Mouse (Mus musculus): ENCODE data around the gene Spry1. TPM values are rescaled to one million over a fixed set of nuclear protein-coding genes. Genes with fewer than 3 reads are reported as not detected.
A peak's percentile ranks its signal among the peaks of the same experiment; 100 is the strongest.

Gene Spry1
- polyA plus RNA-seq, 1 experiment = 20.6 TPM

GRCm38 (mm10) chr3:37608926-37609325 lies 30.8 kb upstream of the Spry1 start:
- Histone ChIP-seq H3K79me2 (ENCODE audit: control insufficient read depth, insufficient read depth) (no peaks in the 10 kb centered on the region), H3K36me3 (ENCODE audit: control insufficient read depth, insufficient read depth) (no peaks in the 10 kb centered on the region), H3ac (ENCODE audit: control insufficient read depth, insufficient read length) (no peak overlapping the region), H3K27me3 (ENCODE audit: control insufficient read depth, insufficient read depth, insufficient read length) (no peaks in the 10 kb centered on the region), H3K4me2 (ENCODE audit: low read depth) (no peak overlapping the region), H3K4me3 (no peak overlapping the region)
- TF ChIP-seq TCF12 (IDR thresholded peaks at IDR 0.05; ENCODE audit: insufficient read depth, poor library complexity, severe bottlenecking) (no peak), POLR2AphosphoS2 (IDR thresholded peaks at IDR 0.05; ENCODE audit: insufficient read length, low read depth) (no peak), POLR2A (IDR thresholded peaks at IDR 0.05; ENCODE audit: insufficient read length, low read depth) (no peak), USF1 (IDR thresholded peaks at IDR 0.05; ENCODE audit: low read depth) (no peak), CEBPB (IDR thresholded peaks at IDR 0.05; ENCODE audit: insufficient read depth, poor library complexity, severe bottlenecking) (no peak), MAX (IDR thresholded peaks at IDR 0.05; ENCODE audit: low read depth) (no peak), MYOG (IDR thresholded peaks at IDR 0.05; ENCODE audit: control insufficient read depth in 1 of 3, insufficient read depth in 1 of 3, insufficient read length in 2 of 3, low read depth in 2 of 3) (no peak), MYOD1 (IDR thresholded peaks at IDR 0.05; ENCODE audit: control insufficient read depth in 1 of 3, insufficient read length in 2 of 3, low read depth in 2 of 3) (no peak), SRF (IDR thresholded peaks at IDR 0.05; ENCODE audit: control insufficient read depth, insufficient read length, low read depth) (no peak), REST (IDR thresholded peaks at IDR 0.05; ENCODE audit: insufficient read depth, insufficient read length) (no peak), E2F4 (IDR thresholded peaks at IDR 0.05; ENCODE audit: insufficient read depth) (no peak), TCF3 (IDR thresholded peaks at IDR 0.05; ENCODE audit: insufficient read length, low read depth) (no peak)

- Histone ChIP-seq H3K4me2 (ENCODE audit: low read depth) (no peak overlapping the region), H3K79me2 (ENCODE audit: control insufficient read depth, insufficient read depth) (no peaks in the 10 kb centered on the region), H3ac (ENCODE audit: control insufficient read depth, insufficient read length) (no peak overlapping the region), H3K27me3 (ENCODE audit: control insufficient read depth, insufficient read depth, insufficient read length) (no peaks in the 10 kb centered on the region), H3K36me3 (ENCODE audit: control insufficient read depth, insufficient read depth) (no peaks in the 10 kb centered on the region), H3K4me3 (no peak overlapping the region)
- TF ChIP-seq SRF (IDR thresholded peaks at IDR 0.05; ENCODE audit: control insufficient read depth, insufficient read length, low read depth) = no peak
- TF ChIP-seq MYOD1 (IDR thresholded peaks at IDR 0.05; ENCODE audit: control insufficient read depth in 1 of 3, insufficient read length in 2 of 3, low read depth in 2 of 3) = peak in 2 of 3 experiments; percentile 11 to 27
- no peak for TF ChIP-seq POLR2AphosphoS2 (IDR thresholded peaks at IDR 0.05; ENCODE audit: insufficient read length, low read depth)
- TF ChIP-seq REST (IDR thresholded peaks at IDR 0.05; ENCODE audit: insufficient read depth, insufficient read length) = no peak
These were observed 29.1 kb upstream of the Spry1 start for GRCm38 (mm10) chr3:37610670-37611069.

GRCm38 (mm10) chr3:37613722-37614121 lies 26.0 kb upstream of the Spry1 start:
- Histone ChIP-seq H3K27me3 (ENCODE audit: control insufficient read depth, insufficient read depth, insufficient read length) (no peaks in the 10 kb centered on the region), H3K36me3 (ENCODE audit: control insufficient read depth, insufficient read depth) (no peaks in the 10 kb centered on the region), H3ac (ENCODE audit: control insufficient read depth, insufficient read length) (no peak overlapping the region), H3K79me2 (ENCODE audit: control insufficient read depth, insufficient read depth) (no peaks in the 10 kb centered on the region), H3K4me3 (no peak overlapping the region), H3K4me2 (ENCODE audit: low read depth) (no peak overlapping the region)
- no peak for TF ChIP-seq TCF12 (IDR thresholded peaks at IDR 0.05; ENCODE audit: insufficient read depth, poor library complexity, severe bottlenecking)
- TF ChIP-seq CEBPB (IDR thresholded peaks at IDR 0.05; ENCODE audit: insufficient read depth, poor library complexity, severe bottlenecking) = no peak
- no peak for TF ChIP-seq TCF3 (IDR thresholded peaks at IDR 0.05; ENCODE audit: insufficient read length, low read depth)
- no peak for TF ChIP-seq MAX (IDR thresholded peaks at IDR 0.05; ENCODE audit: low read depth)
- TF ChIP-seq USF1 (IDR thresholded peaks at IDR 0.05; ENCODE audit: low read depth) = no peak
- no peak for TF ChIP-seq POLR2A (IDR thresholded peaks at IDR 0.05; ENCODE audit: insufficient read length, low read depth)
- no peak for TF ChIP-seq SRF (IDR thresholded peaks at IDR 0.05; ENCODE audit: control insufficient read depth, insufficient read length, low read depth)
- TF ChIP-seq E2F4 (IDR thresholded peaks at IDR 0.05; ENCODE audit: insufficient read depth) = no peak
- no peak for TF ChIP-seq POLR2AphosphoS2 (IDR thresholded peaks at IDR 0.05; ENCODE audit: insufficient read length, low read depth)
- TF ChIP-seq MYOD1 (IDR thresholded peaks at IDR 0.05; ENCODE audit: control insufficient read depth in 1 of 3, insufficient read length in 2 of 3, low read depth in 2 of 3) = no peak
- TF ChIP-seq MYOG (IDR thresholded peaks at IDR 0.05; ENCODE audit: control insufficient read depth in 1 of 3, insufficient read depth in 1 of 3, insufficient read length in 2 of 3, low read depth in 2 of 3) = no peak
- no peak for TF ChIP-seq REST (IDR thresholded peaks at IDR 0.05; ENCODE audit: insufficient read depth, insufficient read length)

- TF ChIP-seq MYOG (IDR thresholded peaks at IDR 0.05; ENCODE audit: control insufficient read depth in 1 of 3, insufficient read depth in 1 of 3, insufficient read length in 2 of 3, low read depth in 2 of 3) (no peak), SRF (IDR thresholded peaks at IDR 0.05; ENCODE audit: control insufficient read depth, insufficient read length, low read depth) (no peak), REST (IDR thresholded peaks at IDR 0.05; ENCODE audit: insufficient read depth, insufficient read length) (no peak), CEBPB (IDR thresholded peaks at IDR 0.05; ENCODE audit: insufficient read depth, poor library complexity, severe bottlenecking) (no peak), POLR2A (IDR thresholded peaks at IDR 0.05; ENCODE audit: insufficient read length, low read depth) (no peak), MAX (IDR thresholded peaks at IDR 0.05; ENCODE audit: low read depth) (no peak), MYOD1 (IDR thresholded peaks at IDR 0.05; ENCODE audit: control insufficient read depth in 1 of 3, insufficient read length in 2 of 3, low read depth in 2 of 3) (no peak)
- Histone ChIP-seq H3K27me3 (ENCODE audit: control insufficient read depth, insufficient read depth, insufficient read length) (no peaks in the 10 kb centered on the region), H3K79me2 (ENCODE audit: control insufficient read depth, insufficient read depth) (no peaks in the 10 kb centered on the region), H3K4me3 (no peak overlapping the region), H3K36me3 (ENCODE audit: control insufficient read depth, insufficient read depth) (no peaks in the 10 kb centered on the region), H3K4me2 (ENCODE audit: low read depth) (no peak overlapping the region), H3ac (ENCODE audit: control insufficient read depth, insufficient read length) (no peak overlapping the region)
These were observed 24.7 kb upstream of the Spry1 start for GRCm38 (mm10) chr3:37614878-37615650.
